ENCODE assay signal across 21 mouse cellular contexts in genomic region chr8:93972211-93972610, GRCm38 (mm10).
"Had no signal": no experiment of that assay in that cellular context is flagged by ENCODE, and none has a peak within 500 bp of the region (broad histone marks: within the 10 kb centered on the region; RNA-seq: fewer than 3 reads in every experiment).

No protein-coding gene starts in this region.

- H3K27ac ChIP-seq: intestine, embryonic 15.5 days; kidney, embryonic 15.5 days; limb, embryonic 12.5 days; limb, embryonic 15.5 days; liver, embryonic 14.5 days; macrophage; stomach, embryonic 15.5 days had no signal

- H3K4me2 ChIP-seq: intestine, embryonic 15.5 days; kidney, embryonic 15.5 days; limb, embryonic 12.5 days; limb, embryonic 15.5 days; liver, embryonic 11.5 days; lung, embryonic 14.5 days; stomach, embryonic 15.5 days had no signal

- ATAC-seq: intestine, embryonic 15.5 days; liver, postnatal 0 days; lung, postnatal 0 days had no signal

- H3K27me3 ChIP-seq: intestine, embryonic 15.5 days; kidney, embryonic 15.5 days; limb, embryonic 12.5 days; limb, embryonic 15.5 days; stomach, embryonic 15.5 days had no signal

- DNase-seq: kidney, adult 11 months; kidney, adult 8-10 months; kidney, postnatal 10 days; kidney, postnatal 36 days; layer of hippocampus, adult 9-11 months; left cerebral cortex, postnatal 4 days; liver, postnatal 0 days; lung, embryonic 14.5 days; spleen, adult 18-20 months; thymus, adult 2 months; thymus, postnatal 14 days; thymus, postnatal 4 days had no signal

- H3K4me1 ChIP-seq: intestine, embryonic 15.5 days; limb, embryonic 15.5 days; stomach, embryonic 15.5 days had no signal

- H3K9me3 ChIP-seq: intestine, embryonic 15.5 days; kidney, embryonic 15.5 days; limb, embryonic 12.5 days; limb, embryonic 15.5 days; stomach, embryonic 15.5 days had no signal

- H3K4me3 ChIP-seq: intestine, embryonic 15.5 days; kidney, embryonic 15.5 days; limb, embryonic 12.5 days; limb, embryonic 15.5 days; stomach, embryonic 15.5 days had no signal

- H3K9ac ChIP-seq: intestine, embryonic 15.5 days; kidney, embryonic 15.5 days; limb, embryonic 12.5 days; limb, embryonic 15.5 days; liver, embryonic 14.5 days; liver, postnatal 0 days; lung, embryonic 14.5 days; stomach, embryonic 15.5 days had no signal
